Mouse (Mus musculus): ENCODE results near the gene Catip.

Catip gene

GRCm38 (mm10) chr1:74397919-74398451, 36.1 kb downstream of the Catip start:
- DNase-seq (ENCODE audit: low read depth, low spot score), result no peak

GRCm38 (mm10) chr1:74400531-74400930, 38.6 kb downstream of the Catip start:
- no peak for DNase-seq (ENCODE audit: low read depth, low spot score)

GRCm38 (mm10) chr1:74401015-74401702, 39.3 kb downstream of the Catip start:
- no peak for DNase-seq (ENCODE audit: low read depth, low spot score)

- DNase-seq (ENCODE audit: low read depth, low spot score), result no peak
Measured at GRCm38 (mm10) chr1:74404206-74404605, 42.3 kb downstream of the Catip start.

- DNase-seq (ENCODE audit: low read depth, low spot score), result no peak
Measured at GRCm38 (mm10) chr1:74408589-74409504, 46.9 kb downstream of the Catip start, which contains the start of gene Vil1. Gene Vil1 (plus strand): TSS chr1:74409376.

GRCm38 (mm10) chr1:74411753-74412325, 49.9 kb downstream of the Catip start:
- DNase-seq (ENCODE audit: low read depth, low spot score), result no peak

DNA sequence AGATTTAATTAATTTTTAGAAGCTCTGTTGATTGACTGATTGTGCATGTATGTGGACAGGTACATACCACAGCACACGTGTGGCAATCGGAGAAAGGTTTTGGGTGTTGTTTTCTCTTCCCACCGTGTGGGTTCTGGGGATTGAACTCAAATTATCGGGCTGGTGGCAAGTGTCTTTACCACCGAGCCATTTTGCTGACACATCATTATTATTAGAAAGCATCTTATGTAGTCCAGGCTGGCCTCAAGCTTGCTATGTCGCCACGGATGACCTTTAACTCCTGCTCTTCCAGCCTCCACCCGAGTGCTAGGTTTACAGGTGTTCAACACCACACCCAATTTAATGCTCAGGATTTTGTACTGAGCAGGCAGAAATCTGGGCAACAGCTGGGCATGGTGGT, 50.8 kb downstream of the Catip start:
- DNase-seq (ENCODE audit: low read depth, low spot score), result no peak

GRCm38 (mm10) chr1:74415143-74415542, 53.2 kb downstream of the Catip start:
- DNase-seq (ENCODE audit: low read depth, low spot score), result no peak
